Mouse (Mus musculus) ES-Bruce4 (cell line): ENCODE results near the gene Gm39115.

Source experiments
- CTCF ChIP-seq: IDR thresholded peaks from one replicate; pipeline ENCODE4 v1.8.1; 2011; ENCODE audit warnings: low read depth, low read length
- POLR2A ChIP-seq: IDR thresholded peaks from one replicate; pipeline ENCODE4 v1.8.1; 2011; ENCODE audit warnings: low read length; ENCODE audit not compliant: insufficient read depth

DNA sequence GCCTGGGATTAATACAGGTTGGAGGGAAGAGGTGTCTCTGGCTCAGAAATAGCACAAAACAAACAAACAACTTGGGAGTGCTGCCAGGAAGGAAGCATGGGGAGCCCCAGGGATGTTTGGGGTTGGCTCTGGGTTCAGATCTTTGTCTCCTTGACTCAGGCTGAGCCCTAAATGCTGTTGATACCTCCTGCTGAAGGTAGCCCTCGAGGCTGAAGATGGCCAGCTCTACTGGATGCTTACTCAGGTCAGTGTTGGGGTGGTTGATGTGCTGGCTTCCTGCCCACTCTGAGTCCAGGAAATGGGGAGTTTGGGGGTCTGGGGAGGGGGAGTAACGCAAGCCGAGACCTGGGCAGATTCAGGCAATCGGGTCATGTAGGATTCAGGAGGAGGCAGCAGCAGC is 39.1 kb downstream of the Gm39115 start:
- TF ChIP-seq CTCF (no peak), POLR2A (no peak)
